Mouse (Mus musculus): ENCODE measurements around the gene Ccrl2. TPM values are rescaled to one million over a fixed set of nuclear protein-coding genes. Genes with fewer than 3 reads are reported as not detected.
A peak's percentile ranks its signal among the peaks of the same experiment; 100 is the strongest.

Ccrl2 gene
- polyA plus RNA-seq, 1 experiment from 2014 or later: 0.45 TPM

DNA sequence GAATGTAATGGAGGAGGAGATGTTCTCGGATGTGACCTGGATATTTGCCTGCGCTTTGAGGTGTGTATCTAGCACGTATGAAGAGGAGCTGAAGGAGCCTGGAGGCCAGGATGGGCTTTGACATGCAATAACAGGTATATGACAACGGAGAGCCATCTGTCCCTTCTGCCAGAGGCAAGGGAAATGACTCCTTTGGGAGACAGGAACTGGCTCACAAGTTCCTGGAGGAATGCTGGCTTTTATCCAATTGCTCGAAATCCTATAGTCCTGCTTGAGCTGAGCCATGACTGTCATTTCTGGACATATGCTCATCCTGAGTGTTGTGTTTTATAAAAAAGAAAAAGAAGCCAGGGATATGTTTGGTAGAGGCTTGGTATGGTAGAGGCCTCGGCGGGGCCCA lies 31.6 kb upstream of the Ccrl2 start:
- CTCF ChIA-PET: interaction anchor here (1.3 kb wide), 1 partner anchor 200 kb away, joined by 4 read pairs; no protein-coding TSS in a partner anchor
- H3K27me3 ChIP-seq: no peaks in the 10 kb centered on the region
- no peak for TF ChIP-seq CTCF (IDR thresholded peaks at IDR 0.05)
- no peak for DNase-seq (ENCODE audit: low read depth, low spot score)
- POLR2A ChIA-PET: no interaction called here
- ATAC-seq: no peak
- in situ Hi-C loops (cut with MboI; ENCODE audit: low pct_unique_long_range_greater_than_20kb): no loop called here

DNA sequence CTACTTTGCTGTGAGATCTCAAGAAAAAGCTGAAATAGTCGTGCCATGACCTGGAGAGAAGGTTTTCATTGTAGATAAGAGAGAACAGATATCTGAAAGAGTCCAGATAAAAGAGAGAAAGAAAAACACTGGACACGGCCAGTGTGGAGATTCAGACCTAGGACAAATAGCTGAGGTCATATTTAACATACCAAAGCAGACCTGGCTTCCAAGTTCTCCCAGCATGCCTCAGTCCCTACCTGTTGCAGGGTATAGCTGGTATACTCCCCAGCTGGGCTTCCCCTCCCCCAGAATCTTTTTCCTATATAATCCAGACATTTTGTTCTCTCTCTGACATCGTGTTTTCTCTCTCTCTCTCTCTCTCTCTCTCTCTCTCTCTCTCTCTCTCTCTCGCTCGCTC lies 30.6 kb upstream of the Ccrl2 start:
- ChIA-PET POLR2A (no interaction called here), CTCF (interaction anchor here (1.8 to 5.0 kb wide), 3 partner anchors 16 to 202 kb away, joined by 5 to 38 read pairs (median 11); no protein-coding TSS in a partner anchor)
- in situ Hi-C loops (cut with MboI; ENCODE audit: low pct_unique_long_range_greater_than_20kb): no loop called here
- DNase-seq (ENCODE audit: low read depth, low spot score) (no peak), ATAC-seq (no peak)
- H3K27me3 ChIP-seq: no peaks in the 10 kb centered on the region
- TF ChIP-seq CTCF (IDR thresholded peaks at IDR 0.05): no peak

GRCm38 (mm10) chr9:111086995-111087606 lies 29.8 kb upstream of the Ccrl2 start:
- ChIA-PET CTCF (interaction anchor here (1.8 to 5.0 kb wide), 3 partner anchors 15 to 203 kb away, joined by 5 to 38 read pairs (median 11); no protein-coding TSS in a partner anchor), POLR2A (no interaction called here)
- no peak for ATAC-seq
- DNase-seq (ENCODE audit: low read depth, low spot score): no peak
- in situ Hi-C loops (cut with MboI; ENCODE audit: low pct_unique_long_range_greater_than_20kb): no loop called here
- TF ChIP-seq CTCF (IDR thresholded peaks at IDR 0.05): no peak
- no peaks in the 10 kb centered on the region for H3K27me3 ChIP-seq

DNA sequence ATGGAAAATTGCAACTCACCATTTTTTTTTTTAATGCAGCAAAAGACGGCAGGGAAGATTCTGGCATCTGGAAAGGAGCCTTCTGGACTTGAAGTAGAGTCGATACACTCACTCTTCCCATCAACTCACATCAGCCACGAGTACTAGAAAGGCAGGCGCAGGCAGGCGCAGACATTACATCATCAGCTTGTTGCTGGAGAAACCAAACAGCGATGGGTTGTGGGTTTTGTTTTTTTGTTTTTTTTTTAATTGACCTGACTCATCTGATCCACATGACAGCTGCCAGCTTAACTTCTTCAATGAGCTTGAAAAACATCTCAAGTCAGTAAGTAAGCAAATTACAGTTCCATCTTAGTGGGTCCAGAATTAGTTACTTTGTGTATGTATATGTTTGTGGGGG lies 28.8 kb upstream of the Ccrl2 start:
- ATAC-seq: no peak
- CTCF ChIA-PET: interaction anchor here (2.7 to 5.0 kb wide), 2 partner anchors 14 to 89 kb away, joined by 11 to 38 read pairs; no protein-coding TSS in a partner anchor
- in situ Hi-C loops (cut with MboI; ENCODE audit: low pct_unique_long_range_greater_than_20kb): no loop called here

DNA sequence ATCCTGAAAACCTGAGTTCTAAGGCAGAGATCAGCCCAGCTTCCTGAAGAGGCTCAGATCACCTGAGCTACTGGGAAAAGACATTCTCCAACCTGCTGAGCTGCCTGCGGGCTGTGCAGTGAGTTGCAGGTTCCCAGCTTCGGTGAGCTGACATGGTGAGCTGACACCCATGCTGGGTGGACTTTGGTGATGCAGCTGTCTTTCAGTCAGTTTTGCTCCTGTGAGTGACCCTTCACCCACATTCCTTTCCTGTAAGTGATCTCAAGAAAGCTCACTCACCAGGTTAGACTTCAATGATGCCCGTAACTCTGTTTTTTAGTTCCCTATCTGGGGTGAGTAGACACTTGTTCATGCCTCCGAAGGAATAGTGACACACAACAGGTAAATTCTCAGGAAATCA lies 28.0 kb upstream of the Ccrl2 start:
- no peak for TF ChIP-seq CTCF (IDR thresholded peaks at IDR 0.05)
- DNase-seq (ENCODE audit: low read depth, low spot score) (no peak), ATAC-seq (no peak)
- H3K27me3 ChIP-seq: no peaks in the 10 kb centered on the region
- ChIA-PET CTCF (interaction anchor here (2.7 to 5.0 kb wide), 2 partner anchors 13 to 88 kb away, joined by 11 to 38 read pairs; no protein-coding TSS in a partner anchor), POLR2A (no interaction called here)
- in situ Hi-C loops (cut with MboI; ENCODE audit: low pct_unique_long_range_greater_than_20kb): no loop called here

More for the DNA sequence above, 28.8 kb upstream of the Ccrl2 start:
- no peak for TF ChIP-seq CTCF (IDR thresholded peaks at IDR 0.05)
- POLR2A ChIA-PET: interaction anchor here (0.6 kb wide), 1 partner anchor 33 kb away, joined by 5 read pairs; no protein-coding TSS in a partner anchor
- DNase-seq (ENCODE audit: low read depth, low spot score): peak; percentile 55
- no peaks in the 10 kb centered on the region for H3K27me3 ChIP-seq

- in situ Hi-C loops (cut with MboI; ENCODE audit: low pct_unique_long_range_greater_than_20kb): no loop called here
- no peak for TF ChIP-seq CTCF (IDR thresholded peaks at IDR 0.05)
- no peak for DNase-seq (ENCODE audit: low read depth, low spot score)
- CTCF ChIA-PET: interaction anchor here (1.0 to 1.6 kb wide), 2 partner anchors 10 to 159 kb away, joined by 3 to 4 read pairs; no protein-coding TSS in a partner anchor
- ATAC-seq: no peak
- POLR2A ChIA-PET: no interaction called here
- no peaks in the 10 kb centered on the region for H3K27me3 ChIP-seq
Measured at GRCm38 (mm10) chr9:111081765-111082164, 24.4 kb upstream of the Ccrl2 start.

DNA sequence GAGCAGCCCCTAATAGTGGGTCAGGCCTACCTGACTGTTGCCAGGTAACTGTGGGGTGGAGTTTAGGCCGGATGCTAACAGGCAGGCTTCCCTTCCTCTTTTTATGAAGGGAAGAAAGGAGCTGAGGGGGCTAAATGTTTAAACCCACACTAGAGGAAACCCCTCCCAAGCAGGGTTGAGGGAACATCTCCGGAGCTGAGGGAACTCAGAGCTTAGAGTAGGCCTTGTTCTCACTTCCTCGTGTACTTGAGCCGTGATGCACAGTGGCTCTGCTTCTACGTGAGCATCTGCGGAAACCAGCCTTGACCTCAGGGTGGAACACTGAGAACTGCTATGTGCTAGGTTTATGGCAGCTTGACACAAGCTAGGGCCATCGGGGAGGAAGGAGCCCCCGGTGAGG lies 23.5 kb upstream of the Ccrl2 start:
- CTCF ChIA-PET: interaction anchor here (1.0 to 1.8 kb wide), 2 partner anchors 10 to 158 kb away, joined by 3 to 6 read pairs; no protein-coding TSS in a partner anchor
- in situ Hi-C loops (cut with MboI; ENCODE audit: low pct_unique_long_range_greater_than_20kb): no loop called here
- ATAC-seq: no peak
- DNase-seq (ENCODE audit: low read depth, low spot score): no peak
- peaks cover 2% of the 10 kb centered on the region for H3K27me3 ChIP-seq
- no peak for TF ChIP-seq CTCF (IDR thresholded peaks at IDR 0.05)
- POLR2A ChIA-PET: no interaction called here

GRCm38 (mm10) chr9:111077745-111078144 lies 20.4 kb upstream of the Ccrl2 start:
- no peak for DNase-seq (ENCODE audit: low read depth, low spot score)
- POLR2A ChIA-PET: no interaction called here
- peak; percentile 59 for TF ChIP-seq CTCF (IDR thresholded peaks at IDR 0.05)
- peaks cover 2% of the 10 kb centered on the region for H3K27me3 ChIP-seq
- CTCF ChIA-PET: interaction anchor here (2.4 kb wide), 1 partner anchor 81 kb away, joined by 9 read pairs; no protein-coding TSS in a partner anchor
- ATAC-seq: no peak
- in situ Hi-C loops (cut with MboI; ENCODE audit: low pct_unique_long_range_greater_than_20kb): no loop called here

GRCm38 (mm10) chr9:111072971-111073370 lies 15.7 kb upstream of the Ccrl2 start:
- TF ChIP-seq CTCF (IDR thresholded peaks at IDR 0.05): no peak
- POLR2A ChIA-PET: interaction anchor here (1.5 kb wide), 1 partner anchor 75 kb away, joined by 9 read pairs; no protein-coding TSS in a partner anchor
- DNase-seq (ENCODE audit: low read depth, low spot score): no peak
- CTCF ChIA-PET: interaction anchor here (1.1 to 8.6 kb wide), 7 partner anchors 10 to 150 kb away, joined by 3 to 131 read pairs (median 11); no protein-coding TSS in a partner anchor
- in situ Hi-C loops (cut with MboI; ENCODE audit: low pct_unique_long_range_greater_than_20kb): loop anchor here (5.0 kb wide), 1 partner anchor 76 kb away; no protein-coding TSS in a partner anchor
- peaks cover 2% of the 10 kb centered on the region for H3K27me3 ChIP-seq
- no peak for ATAC-seq

DNA sequence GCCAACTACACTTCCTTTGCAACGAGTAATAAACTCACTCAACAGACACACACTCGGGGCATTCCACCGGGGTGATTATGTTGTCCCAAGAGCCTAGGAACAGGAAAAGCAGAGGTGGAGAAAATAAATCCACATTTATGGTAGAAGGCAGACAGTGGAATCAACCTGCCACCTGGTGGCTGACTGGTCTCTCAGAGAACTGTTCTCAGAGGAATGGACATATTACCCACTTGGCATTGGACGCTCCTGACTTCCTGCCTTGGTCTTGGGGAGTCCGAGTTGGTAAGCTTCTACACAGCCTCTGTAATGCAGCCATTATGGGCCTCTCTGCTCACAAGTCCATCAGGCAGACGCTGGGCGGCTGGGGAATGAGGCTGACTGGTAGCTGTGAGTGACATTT lies 14.9 kb upstream of the Ccrl2 start:
- H3K27me3 ChIP-seq: peaks cover 2% of the 10 kb centered on the region
- POLR2A ChIA-PET: interaction anchor here (1.5 kb wide), 1 partner anchor 74 kb away, joined by 9 read pairs; no protein-coding TSS in a partner anchor
- ATAC-seq (peak; percentile 80), DNase-seq (ENCODE audit: low read depth, low spot score) (peak; percentile 78)
- in situ Hi-C loops (cut with MboI; ENCODE audit: low pct_unique_long_range_greater_than_20kb): loop anchor here (5.0 kb wide), 1 partner anchor 75 kb away; no protein-coding TSS in a partner anchor
- CTCF ChIA-PET: interaction anchor here (0.8 to 8.6 kb wide), 12 partner anchors 8 to 149 kb away, joined by 3 to 131 read pairs (median 4); partner anchors contain the start of gene Ccrl2
- TF ChIP-seq CTCF (IDR thresholded peaks at IDR 0.05): peak; percentile 90

DNA sequence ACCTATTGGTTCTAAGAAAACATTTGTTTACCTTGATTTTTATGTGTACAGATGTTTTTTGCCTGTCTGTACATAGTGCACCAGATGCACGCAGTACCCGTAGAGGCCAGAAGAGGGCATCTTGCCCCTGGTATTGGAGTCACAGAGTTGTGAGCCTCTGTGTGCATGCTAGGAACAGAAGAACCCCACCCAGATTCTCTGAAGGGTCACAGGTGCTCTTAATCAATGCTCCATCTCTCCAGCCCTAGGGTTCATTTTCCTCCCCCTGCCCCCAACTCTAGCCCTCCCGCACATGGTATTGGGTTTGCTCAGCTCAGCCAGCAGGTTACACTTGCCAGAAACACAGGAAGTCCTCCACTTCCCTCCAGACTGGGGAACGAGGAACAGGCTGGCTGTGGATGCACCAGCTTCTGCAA lies 13.2 kb upstream of the Ccrl2 start:
- in situ Hi-C loops (cut with MboI; ENCODE audit: low pct_unique_long_range_greater_than_20kb): loop anchor here (5.0 kb wide), 1 partner anchor 73 kb away; no protein-coding TSS in a partner anchor
- POLR2A ChIA-PET: no interaction called here
- ATAC-seq (no peak), DNase-seq (ENCODE audit: low read depth, low spot score) (no peak)
- H3K27me3 ChIP-seq: no peaks in the 10 kb centered on the region
- CTCF ChIA-PET: interaction anchor here (1.0 to 8.6 kb wide), 7 partner anchors 10 to 147 kb away, joined by 4 to 131 read pairs (median 6); no protein-coding TSS in a partner anchor
- TF ChIP-seq CTCF (IDR thresholded peaks at IDR 0.05): peak; percentile 79

Measured in Patski (cell line).